Mouse (Mus musculus): ENCODE measurements around the gene Zfyve19.

Gene Zfyve19

DNA sequence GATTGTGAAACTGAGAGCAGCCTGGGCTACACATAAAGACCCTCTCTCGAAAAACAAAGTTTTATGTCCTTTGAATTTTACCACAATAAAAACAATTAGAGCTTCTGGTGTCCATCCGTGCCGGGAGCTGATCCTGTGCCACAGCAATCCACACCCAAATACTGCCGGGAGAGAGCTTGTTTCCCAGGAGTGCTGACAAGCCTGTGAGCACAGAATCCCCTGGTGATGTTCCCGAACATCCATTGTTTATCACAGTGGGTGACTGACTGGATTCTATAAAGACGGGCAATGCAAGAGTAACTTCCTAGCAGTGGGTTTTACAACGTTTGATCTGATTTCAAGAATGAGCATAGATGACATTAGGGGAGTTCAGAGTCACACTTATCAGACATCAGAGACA, 46.6 kb downstream of the Zfyve19 start:
- DNase-seq: no peak

DNA sequence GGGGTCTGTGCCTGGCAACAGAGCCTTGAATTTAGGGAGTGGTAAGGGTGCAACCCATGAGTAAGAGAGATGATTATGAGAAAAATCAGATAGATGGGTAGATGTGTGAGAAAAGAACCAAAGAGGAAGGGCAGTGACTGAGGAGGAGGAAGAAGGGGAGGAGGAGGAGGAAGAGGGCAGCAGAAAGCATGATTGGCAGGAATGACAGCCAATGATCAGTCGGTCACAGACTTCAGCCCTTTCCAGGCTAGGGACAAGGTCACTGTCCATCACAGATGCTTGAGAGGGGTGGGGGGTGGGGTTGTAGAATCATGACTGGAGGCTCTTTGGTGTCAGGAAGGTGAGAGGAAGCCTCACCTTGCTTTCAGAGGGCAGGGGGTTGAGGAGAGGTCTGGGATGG, 52.1 kb downstream of the Zfyve19 start:
- no peak for DNase-seq

GRCm38 (mm10) chr2:119261326-119261725, 52.9 kb downstream of the Zfyve19 start:
- no peak for DNase-seq

DNA sequence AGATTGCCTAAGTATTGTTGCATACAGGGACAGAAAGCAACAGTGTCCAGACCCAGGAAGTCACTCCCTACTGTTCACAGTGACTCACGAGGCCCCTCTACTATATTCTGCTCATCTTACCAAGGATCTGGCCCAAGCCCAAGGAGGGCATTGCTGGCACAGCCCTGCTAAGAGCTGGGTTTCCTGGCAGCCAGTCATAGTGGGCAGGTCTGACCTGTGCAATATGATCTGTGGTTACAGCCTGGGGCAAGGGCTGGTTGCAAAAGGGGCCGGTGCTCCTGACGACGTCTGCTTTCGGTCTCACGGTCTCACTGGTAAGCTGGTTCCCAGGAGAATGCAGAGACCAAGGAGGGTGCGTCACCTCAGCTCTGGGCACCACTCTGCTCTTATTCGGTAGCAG, 54.6 kb downstream of the Zfyve19 start:
- no peak for DNase-seq

DNA sequence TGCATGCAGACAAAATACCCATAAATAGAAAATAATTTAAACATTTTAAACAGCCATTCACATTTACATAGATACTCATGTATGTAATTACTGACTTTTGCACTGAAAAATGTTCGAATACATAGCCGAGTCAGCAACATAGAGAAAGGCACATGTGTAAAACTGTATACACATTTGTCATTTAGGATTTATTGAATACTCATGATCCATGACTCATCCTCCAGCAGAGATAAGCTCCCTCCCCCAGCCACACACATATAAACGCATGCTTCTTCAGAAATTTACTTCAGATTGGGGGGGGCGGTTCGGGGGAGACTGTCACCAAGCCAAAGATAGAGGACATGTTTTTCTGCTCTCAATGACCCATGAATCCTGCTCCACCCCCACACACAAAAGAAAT, 55.4 kb downstream of the Zfyve19 start:
- no peak for DNase-seq

Data from cerebellum, adult 11-12 months (tissue).